Mouse (Mus musculus) lung, embryonic 14.5 days (tissue): ENCODE data around the gene C530008M17Rik. TPM values are rescaled to one million over a fixed set of nuclear protein-coding genes. Genes with fewer than 3 reads are reported as not detected.
A peak's percentile ranks its signal among the peaks of the same experiment; 100 is the strongest.

ENCODE experiments used
- ATAC-seq: fragments of 200-750 bp; cut with Nextera tagmentation; 2 replicates; pipeline ENCODE4 v1.8.0; 2017; ENCODE audit warnings: mild to moderate bottlenecking, moderate TSS enrichment, moderate library complexity; ENCODE audit not compliant: insufficient read depth
- DNase-seq: peaks from one replicate; pipeline ENCODE4 v3.0.0-alpha.2; 2015
- H3K27ac ChIP-seq: fragments of 300-500 bp; sonication (generic); 2 replicates; pipeline ENCODE4 v1.5.1; 2014; ENCODE audit warnings: low read depth, mild to moderate bottlenecking, moderate library complexity
- H3K27me3 ChIP-seq: fragments of 300-500 bp; sonication (generic); 2 replicates; pipeline ENCODE4 v1.6.1; 2014; ENCODE audit warnings: low read length, control low read depth; ENCODE audit not compliant: insufficient read depth
- H3K36me3 ChIP-seq: fragments of 300-500 bp; sonication (generic); 2 replicates; pipeline ENCODE4 v1.6.1; 2014; ENCODE audit warnings: control low read depth; ENCODE audit not compliant: insufficient read depth
- H3K4me1 ChIP-seq: fragments of 300-500 bp; sonication (generic); 2 replicates; pipeline ENCODE4 v1.6.1; 2014; ENCODE audit warnings: antibody characterized with exemption, control low read depth; ENCODE audit not compliant: insufficient read depth
- H3K4me2 ChIP-seq: fragments of 300-500 bp; sonication (generic); 2 replicates; pipeline ENCODE4 v1.6.1; 2014; ENCODE audit warnings: mild to moderate bottlenecking
- H3K4me3 ChIP-seq: fragments of 300-500 bp; sonication (generic); 2 replicates; pipeline ENCODE4 v1.5.1; 2014; ENCODE audit warnings: low read depth, low read length
- H3K9ac ChIP-seq: fragments of 300-500 bp; sonication (generic); 2 replicates; pipeline ENCODE4 v1.6.1; 2014
- H3K9me3 ChIP-seq: fragments of 300-500 bp; sonication (generic); 2 replicates; pipeline ENCODE4 v1.6.1; 2016; ENCODE audit warnings: low read depth, low read length, control low read depth
- CTCF ChIP-seq: IDR thresholded peaks from 2 replicates; pipeline ENCODE4 v1.5.1; 2016; ENCODE audit warnings: antibody characterized with exemption, low read depth
- WGBS: fragments of 180-500 bp; shearing (Covaris S2); extraction: QIAGEN DNeasy Blood & Tissue Kit; methylation state at CpG from one replicate; pipeline ENCODE4 v1.1.7; 2014; 5-methylcytosine and 5-hydroxymethylcytosine counted together
- polyA plus RNA-seq: library from polyadenylated mRNA; unstranded; fragments of >200 nt; fragmentation: Nextera tagmentation; extraction: Ambion mirVana; gene quantifications from 2 replicates; pipeline ENCODE4 v1.2.1, GENCODE M21; 2014

Gene C530008M17Rik
- polyA plus RNA-seq, 1 experiment from 2014 or later, result 14.8 TPM

- Histone ChIP-seq H3K4me3 (no peak overlapping the region), H3K4me2 (no peak overlapping the region), H3K27me3 (no peaks in the 10 kb centered on the region), H3K4me1 (no peaks in the 10 kb centered on the region), H3K9ac (no peak overlapping the region), H3K9me3 (no peaks in the 10 kb centered on the region), H3K36me3 (no peaks in the 10 kb centered on the region), H3K27ac (no peak overlapping the region)
- WGBS, result 45% methylated on average over 5 of the region's 5 CpGs
- no peak for ATAC-seq
- peak; percentile 21 for DNase-seq
- no peak for TF ChIP-seq CTCF
These were observed 33.9 kb downstream of the C530008M17Rik start for GRCm38 (mm10) chr5:76690177-76690593.

- TF ChIP-seq CTCF, result no peak
- H3K4me1 ChIP-seq, result no peaks in the 10 kb centered on the region
- H3K4me3 ChIP-seq, result no peak overlapping the region
- DNase-seq (no peak), ATAC-seq (no peak)
- H3K36me3 ChIP-seq, result no peaks in the 10 kb centered on the region
- H3K27me3 ChIP-seq, result no peaks in the 10 kb centered on the region
- H3K9ac ChIP-seq, result no peak overlapping the region
- no peaks in the 10 kb centered on the region for H3K9me3 ChIP-seq
- H3K27ac ChIP-seq, result no peak overlapping the region
- no peak overlapping the region for H3K4me2 ChIP-seq
- WGBS, result 81% methylated on average over 5 of the region's 5 CpGs
These were observed 34.9 kb downstream of the C530008M17Rik start for GRCm38 (mm10) chr5:76691251-76691650.

GRCm38 (mm10) chr5:76691706-76692424 lies 35.6 kb downstream of the C530008M17Rik start:
- no peak for TF ChIP-seq CTCF
- no peaks in the 10 kb centered on the region for H3K4me1 ChIP-seq

DNA sequence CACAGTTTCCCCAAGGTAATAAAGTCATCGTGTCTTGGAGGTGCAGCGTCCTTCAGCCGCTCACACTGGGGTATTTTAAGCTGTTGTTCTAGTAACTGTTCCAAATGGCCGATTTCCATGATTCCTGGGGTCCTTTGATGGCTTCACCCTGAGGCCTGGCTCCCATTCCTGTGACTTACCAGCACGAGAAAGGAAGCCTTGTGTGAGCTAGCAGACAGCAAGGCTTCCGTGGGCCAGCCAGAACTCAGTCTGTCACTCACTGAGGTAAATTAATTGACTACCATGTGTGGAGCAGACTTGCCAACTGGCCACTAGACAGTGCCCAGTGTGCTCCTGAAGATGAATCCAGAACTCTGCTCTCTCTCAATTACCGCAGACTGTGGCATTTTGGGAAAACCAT lies 41.2 kb downstream of the C530008M17Rik start:
- H3K4me3 ChIP-seq, result no peak overlapping the region
- no peak overlapping the region for H3K4me2 ChIP-seq
- WGBS, result 77% methylated on average over 7 of the region's 7 CpGs
- H3K9ac ChIP-seq, result no peak overlapping the region
- DNase-seq (no peak), ATAC-seq (no peak)
- no peaks in the 10 kb centered on the region for H3K9me3 ChIP-seq
- H3K36me3 ChIP-seq, result no peaks in the 10 kb centered on the region
- no peak overlapping the region for H3K27ac ChIP-seq
- TF ChIP-seq CTCF, result no peak
- 0 out of 2 replicates have a peak, but pooled peaks cover 12% of the 10 kb centered on the region for H3K4me1 ChIP-seq
- no peaks in the 10 kb centered on the region for H3K27me3 ChIP-seq

More at GRCm38 (mm10) chr5:76691706-76692424, 35.6 kb downstream of the C530008M17Rik start:
- DNase-seq (peak; percentile 34), ATAC-seq (no peak)
- no peaks in the 10 kb centered on the region for H3K36me3 ChIP-seq
- no peak overlapping the region for H3K9ac ChIP-seq
- H3K27ac ChIP-seq, result no peak overlapping the region
- no peaks in the 10 kb centered on the region for H3K27me3 ChIP-seq
- 47% methylated on average over 12 of the region's 12 CpGs for WGBS
- no peak overlapping the region for H3K4me2 ChIP-seq
- no peaks in the 10 kb centered on the region for H3K9me3 ChIP-seq
- no peak overlapping the region for H3K4me3 ChIP-seq

GRCm38 (mm10) chr5:76698187-76698586 lies 41.9 kb downstream of the C530008M17Rik start:
- TF ChIP-seq CTCF, result no peak

GRCm38 (mm10) chr5:76701127-76701853 lies 45.0 kb downstream of the C530008M17Rik start:
- no peaks in the 10 kb centered on the region for H3K27me3 ChIP-seq
- H3K4me1 ChIP-seq, result 0 out of 2 replicates have a peak, but pooled peaks cover 15% of the 10 kb centered on the region
- WGBS, result 75% methylated on average over 13 of the region's 13 CpGs
- no peak overlapping the region for H3K27ac ChIP-seq
- TF ChIP-seq CTCF, result no peak
- H3K9me3 ChIP-seq, result no peaks in the 10 kb centered on the region
- H3K9ac ChIP-seq, result no peak overlapping the region
- no peak overlapping the region for H3K4me2 ChIP-seq
- H3K4me3 ChIP-seq, result no peak overlapping the region
- ATAC-seq, result peak; percentile 39; the same call in 1 of the 2 replicates
- peak; percentile 13 for DNase-seq
- H3K36me3 ChIP-seq, result no peaks in the 10 kb centered on the region

More at GRCm38 (mm10) chr5:76698187-76698586, 41.9 kb downstream of the C530008M17Rik start:
- ATAC-seq (no peak), DNase-seq (no peak)
- no peaks in the 10 kb centered on the region for H3K27me3 ChIP-seq
- no peak overlapping the region for H3K4me2 ChIP-seq
- H3K27ac ChIP-seq, result no peak overlapping the region
- 36% methylated on average over 2 of the region's 2 CpGs for WGBS
- H3K36me3 ChIP-seq, result no peaks in the 10 kb centered on the region
- H3K9me3 ChIP-seq, result no peaks in the 10 kb centered on the region
- no peak overlapping the region for H3K9ac ChIP-seq
- no peak overlapping the region for H3K4me3 ChIP-seq
- 0 out of 2 replicates have a peak, but pooled peaks cover 15% of the 10 kb centered on the region for H3K4me1 ChIP-seq

- Histone ChIP-seq H3K9ac (no peak overlapping the region), H3K9me3 (no peaks in the 10 kb centered on the region), H3K4me3 (no peak overlapping the region), H3K4me2 (peak overlapping the region; percentile 44), H3K36me3 (no peaks in the 10 kb centered on the region), H3K4me1 (0 out of 2 replicates have a peak, but pooled peaks cover 15% of the 10 kb centered on the region), H3K27ac (0 out of 2 replicates have a peak overlapping the region, but pooled peaks have one; percentile 12), H3K27me3 (no peaks in the 10 kb centered on the region)
- ATAC-seq, result peak; percentile 58; the same call in 1 of the 2 replicates
- peak; percentile 51 for DNase-seq
- TF ChIP-seq CTCF, result no peak
- 26% methylated on average over 9 of the region's 9 CpGs for WGBS
These were observed 45.8 kb downstream of the C530008M17Rik start for GRCm38 (mm10) chr5:76702104-76702503.
